Mouse (Mus musculus) neural tube, embryonic 15.5 days (tissue): ENCODE data around the gene Mcm6. TPM values are rescaled to one million over a fixed set of nuclear protein-coding genes. Genes with fewer than 3 reads are reported as not detected.

Experiments
- ATAC-seq: fragments of 200-750 bp; cut with Nextera tagmentation; 2 replicates; pipeline ENCODE4 v1.8.0; 2017; ENCODE audit warnings: mild to moderate bottlenecking, moderate TSS enrichment, moderate library complexity; ENCODE audit not compliant: low FRiP score
- H3K27ac ChIP-seq: fragments of 300-500 bp; sonication (generic); replicated peaks from 2 replicates; pipeline ENCODE4 v1.5.1; 2015; ENCODE audit warnings: mild to moderate bottlenecking, inconsistent platforms
- H3K27me3 ChIP-seq: fragments of 300-500 bp; sonication (generic); replicated peaks from 2 replicates; pipeline ENCODE4 v1.6.1; 2015; ENCODE audit warnings: inconsistent platforms
- H3K36me3 ChIP-seq: fragments of 300-500 bp; sonication (generic); 2 replicates; pipeline ENCODE4 v1.6.1; 2015; ENCODE audit warnings: inconsistent platforms
- H3K4me1 ChIP-seq: fragments of 300-500 bp; sonication (generic); 2 replicates; pipeline ENCODE4 v1.6.1; 2015; ENCODE audit warnings: inconsistent platforms
- H3K4me2 ChIP-seq: fragments of 300-500 bp; sonication (generic); 2 replicates; pipeline ENCODE4 v1.6.1; 2015; ENCODE audit warnings: inconsistent platforms, mild to moderate bottlenecking, moderate library complexity
- H3K4me3 ChIP-seq: fragments of 300-500 bp; sonication (generic); replicated peaks from 2 replicates; pipeline ENCODE4 v1.5.1; 2015; ENCODE audit warnings: mild to moderate bottlenecking, inconsistent platforms
- H3K9ac ChIP-seq: fragments of 300-500 bp; sonication (generic); replicated peaks from 2 replicates; pipeline ENCODE4 v1.6.1; 2015; ENCODE audit warnings: mild to moderate bottlenecking, inconsistent platforms
- H3K9me3 ChIP-seq: fragments of 300-500 bp; sonication (generic); replicated peaks from 2 replicates; pipeline ENCODE4 v1.6.1; 2016; ENCODE audit warnings: inconsistent platforms
- WGBS: fragments of 180-500 bp; shearing (Covaris S2); methylation state at CpG from one replicate; pipeline ENCODE4 v1.1.7; 2015; ENCODE audit warnings: mixed read lengths; 5-methylcytosine and 5-hydroxymethylcytosine counted together
- polyA plus RNA-seq: library from polyadenylated mRNA; unstranded; fragments of >200 nt; fragmentation: Nextera tagmentation; extraction: Ambion mirVana; gene quantifications from 2 replicates; pipeline ENCODE4 v1.2.1, GENCODE M21; 2015

Gene Mcm6
- 52.3 and 111 TPM in 2 replicates for polyA plus RNA-seq

DNA sequence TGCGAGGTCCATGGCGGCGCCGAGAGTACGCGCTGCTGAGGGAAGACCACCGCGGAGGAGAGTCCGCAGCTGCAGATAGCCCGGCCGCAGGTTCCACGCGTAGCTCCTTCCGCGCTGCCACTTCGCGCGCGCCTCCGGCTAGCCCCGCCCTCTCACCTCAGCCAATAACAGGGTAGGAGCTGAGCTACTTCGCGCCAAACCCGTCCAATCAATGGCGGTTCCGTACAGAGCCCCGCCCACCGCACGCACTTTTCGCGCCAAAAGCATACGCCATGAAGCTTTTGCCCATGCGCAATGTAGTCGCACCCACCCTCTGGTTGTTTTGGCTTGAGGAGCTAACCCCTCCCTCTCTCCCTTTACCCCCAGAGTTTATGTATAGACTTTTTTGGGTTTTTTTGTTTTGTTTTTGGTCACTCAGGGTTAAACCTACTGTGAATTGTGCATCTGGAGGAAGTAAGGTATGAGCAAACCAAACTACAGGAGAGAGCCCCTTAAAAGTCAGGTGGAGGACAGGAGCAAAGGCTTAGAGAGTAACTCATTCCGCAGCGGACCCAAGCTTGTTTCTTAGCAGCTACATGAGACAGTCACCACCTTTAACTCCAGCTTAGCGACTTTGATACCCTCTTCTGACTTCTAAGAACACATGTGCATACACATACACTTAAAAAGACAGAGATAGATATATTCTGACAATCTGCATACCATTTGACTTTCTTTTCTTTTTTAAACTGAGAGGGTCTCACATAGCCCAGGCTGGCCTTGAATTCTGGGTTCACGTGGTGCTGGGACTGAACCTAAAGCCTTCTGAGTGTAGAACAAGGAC, at the start of gene Mcm6:
Mcm6 (minus strand) TSS at position 111 of the 823 bp plus-strand sequence.
- Histone ChIP-seq H3K27me3 (no peaks in the 10 kb centered on the region), H3K9ac (peak within 1 kb of the TSS; percentile 73), H3K9me3 (no peaks in the 10 kb centered on the region), H3K4me1 (peaks cover 26% of the 10 kb centered on the region), H3K4me3 (peak within 1 kb of the TSS; percentile 91), H3K27ac (peak within 1 kb of the TSS; percentile 82), H3K4me2 (peak within 1 kb of the TSS; percentile 78), H3K36me3 (peaks cover 21% of the 10 kb centered on the region)
- peak; percentile 99 for ATAC-seq
- WGBS = 3% methylated on average over 38 of the region's 38 CpGs

GRCm38 (mm10) chr1:128406846-128407245, 47.4 kb upstream of the Mcm6 start:
- WGBS = 11% methylated on average over 1 of the region's 1 CpGs
- ATAC-seq = no peak
- no peaks in the 10 kb centered on the region for H3K9me3 ChIP-seq

DNA sequence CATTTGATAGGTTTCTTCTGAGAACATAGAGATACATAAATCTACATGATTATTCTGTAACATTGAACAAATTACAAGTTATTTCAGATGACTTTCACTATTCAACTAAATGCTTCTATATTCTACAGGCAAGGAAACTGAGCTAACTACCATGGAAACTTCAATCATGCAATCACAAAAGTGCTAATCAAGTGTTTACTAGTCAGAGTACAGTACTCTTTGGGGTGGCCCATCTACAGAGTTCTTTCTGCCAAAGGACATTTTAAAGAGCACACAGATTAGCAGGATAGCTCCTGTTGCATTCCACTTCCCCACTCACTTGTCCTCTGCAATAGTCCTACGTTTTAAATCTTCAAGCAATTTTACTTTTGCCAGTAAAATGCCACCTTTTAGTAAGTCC, 46.2 kb upstream of the Mcm6 start:
- H3K4me3 ChIP-seq = no peak overlapping the region
- no peak overlapping the region for H3K4me2 ChIP-seq
- H3K9ac ChIP-seq = no peak overlapping the region
- H3K9me3 ChIP-seq = no peaks in the 10 kb centered on the region
- H3K27ac ChIP-seq = no peak overlapping the region; the same call in 1 of the 2 replicates
- ATAC-seq = peak; percentile 53; the same call in 1 of the 2 replicates
- WGBS = 31% methylated on average over 1 of the region's 1 CpGs
- no peaks in the 10 kb centered on the region for H3K4me1 ChIP-seq
- H3K27me3 ChIP-seq = no peaks in the 10 kb centered on the region
- H3K36me3 ChIP-seq = peaks cover 4% of the 10 kb centered on the region; the same call in 1 of the 2 replicates

More at GRCm38 (mm10) chr1:128406846-128407245, 47.4 kb upstream of the Mcm6 start:
- H3K27ac ChIP-seq = no peak overlapping the region
- H3K4me1 ChIP-seq = no peaks in the 10 kb centered on the region
- H3K4me3 ChIP-seq = no peak overlapping the region
- H3K27me3 ChIP-seq = no peaks in the 10 kb centered on the region
- 0 out of 2 replicates have a peak, but pooled peaks cover 2% of the 10 kb centered on the region for H3K36me3 ChIP-seq
- H3K9ac ChIP-seq = no peak overlapping the region
- no peak overlapping the region for H3K4me2 ChIP-seq

GRCm38 (mm10) chr1:128405041-128405481, 45.6 kb upstream of the Mcm6 start:
- Histone ChIP-seq H3K4me2 (no peak overlapping the region), H3K9ac (no peak overlapping the region), H3K4me3 (no peak overlapping the region), H3K4me1 (no peaks in the 10 kb centered on the region), H3K27ac (peak overlapping the region; percentile 46), H3K27me3 (no peaks in the 10 kb centered on the region), H3K9me3 (no peaks in the 10 kb centered on the region), H3K36me3 (peaks cover 4% of the 10 kb centered on the region; the same call in 1 of the 2 replicates)
- ATAC-seq = peak; percentile 90
- WGBS = 11% methylated on average over 2 of the region's 2 CpGs

- ATAC-seq = no peak
- 5% methylated on average over 2 of the region's 2 CpGs for WGBS
- H3K9ac ChIP-seq = no peak overlapping the region
These were observed 41.5 kb upstream of the Mcm6 start for GRCm38 (mm10) chr1:128400926-128401325.

DNA sequence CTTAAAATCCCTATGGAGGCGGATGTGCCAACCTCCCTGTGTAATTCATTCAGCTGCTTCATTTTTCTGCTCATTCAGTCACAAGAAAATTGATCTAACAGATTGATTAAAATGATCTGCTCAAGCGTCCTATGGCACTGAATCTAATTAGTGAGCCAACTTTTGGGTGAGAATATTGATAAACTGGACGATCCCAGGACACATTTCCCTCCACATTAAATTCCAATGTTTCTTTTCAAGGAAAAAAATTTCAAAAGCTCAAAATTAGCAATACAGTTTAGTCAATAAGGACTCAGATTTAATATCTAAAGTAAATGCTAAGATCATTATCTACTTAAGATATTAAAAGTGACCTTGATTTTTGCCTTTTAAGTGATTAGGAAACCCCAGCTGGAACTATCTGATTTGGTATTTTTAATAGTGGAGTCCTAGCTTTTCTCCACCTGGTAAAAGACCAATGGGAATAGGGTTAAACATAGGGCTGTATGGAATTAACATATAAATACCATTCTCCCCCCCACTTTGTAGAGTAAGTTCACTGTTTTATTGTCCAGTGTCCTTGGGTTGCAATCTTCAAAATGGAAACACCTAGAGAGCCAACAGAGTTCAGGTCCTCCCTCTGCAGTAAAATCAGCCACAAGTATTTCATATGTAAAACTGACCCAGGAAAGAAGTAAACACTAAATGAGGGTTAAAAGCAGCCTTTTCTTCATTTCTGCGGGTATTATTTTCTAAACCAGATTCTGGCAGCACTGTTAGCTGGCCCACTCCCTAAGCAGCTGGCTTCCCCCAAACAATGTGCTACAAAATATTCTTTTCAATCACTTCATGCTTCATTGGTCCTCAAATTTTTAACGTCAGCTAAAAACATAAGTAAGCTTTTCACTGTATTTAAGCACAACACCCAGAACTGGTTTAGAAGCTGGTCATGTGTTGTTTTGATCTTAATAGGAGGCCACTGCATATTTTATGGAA, 40.8 kb upstream of the Mcm6 start:
- Histone ChIP-seq H3K27ac (no peak overlapping the region), H3K9ac (no peak overlapping the region), H3K36me3 (peaks cover 6% of the 10 kb centered on the region; the same call in 1 of the 2 replicates), H3K9me3 (no peaks in the 10 kb centered on the region), H3K4me1 (0 out of 2 replicates have a peak, but pooled peaks cover 2% of the 10 kb centered on the region), H3K4me3 (no peak overlapping the region), H3K27me3 (no peaks in the 10 kb centered on the region), H3K4me2 (no peak overlapping the region)
- whole genome bisulfite sequencing = 28% methylated on average over 5 of the region's 5 CpGs
- ATAC-seq = no peak

More at GRCm38 (mm10) chr1:128400926-128401325, 41.5 kb upstream of the Mcm6 start:
- H3K4me2 ChIP-seq = no peak overlapping the region
- peaks cover 6% of the 10 kb centered on the region; the same call in 1 of the 2 replicates for H3K36me3 ChIP-seq
- H3K27ac ChIP-seq = no peak overlapping the region
- 0 out of 2 replicates have a peak, but pooled peaks cover 2% of the 10 kb centered on the region for H3K4me1 ChIP-seq
- H3K27me3 ChIP-seq = no peaks in the 10 kb centered on the region
- no peak overlapping the region for H3K4me3 ChIP-seq
- no peaks in the 10 kb centered on the region for H3K9me3 ChIP-seq

DNA sequence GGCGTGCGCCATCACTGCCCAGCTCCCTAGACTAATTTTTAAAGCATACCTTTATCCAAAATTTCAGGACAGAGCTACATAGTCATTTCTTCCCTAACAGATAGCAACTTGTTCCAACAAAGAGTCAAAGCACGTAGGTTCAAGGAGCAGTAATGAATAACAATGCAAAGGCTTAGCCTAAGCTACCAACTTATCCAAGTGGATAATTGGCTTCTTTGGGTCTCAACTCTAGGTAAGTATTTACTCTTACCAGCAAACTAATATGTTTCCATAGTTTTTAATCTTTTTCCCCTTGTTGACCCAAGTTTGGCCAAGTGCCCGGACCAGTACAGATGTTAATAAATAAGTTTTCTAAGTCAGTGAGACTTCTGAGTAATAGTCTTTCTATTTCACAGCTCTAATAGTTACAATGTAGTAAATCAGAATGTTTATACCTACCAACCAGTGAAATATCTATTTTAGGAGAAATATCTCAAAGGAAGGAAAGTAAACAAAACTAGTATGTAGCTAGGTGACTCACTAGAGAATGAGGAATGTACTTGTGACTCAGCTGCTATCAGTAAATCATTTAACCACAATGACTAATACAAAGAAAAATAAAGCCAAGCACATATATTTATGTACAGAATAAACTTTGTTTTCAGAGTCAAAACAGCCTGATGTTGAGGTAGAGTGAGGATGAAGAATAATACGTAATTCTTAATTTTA, 39.4 kb upstream of the Mcm6 start:
- Histone ChIP-seq H3K4me2 (no peak overlapping the region), H3K4me1 (0 out of 2 replicates have a peak, but pooled peaks cover 2% of the 10 kb centered on the region), H3K27ac (no peak overlapping the region), H3K9me3 (no peaks in the 10 kb centered on the region), H3K4me3 (no peak overlapping the region), H3K9ac (no peak overlapping the region), H3K27me3 (no peaks in the 10 kb centered on the region), H3K36me3 (peaks cover 6% of the 10 kb centered on the region; the same call in 1 of the 2 replicates)
- WGBS = 96% methylated on average over 5 of the region's 5 CpGs
- ATAC-seq = no peak

DNA sequence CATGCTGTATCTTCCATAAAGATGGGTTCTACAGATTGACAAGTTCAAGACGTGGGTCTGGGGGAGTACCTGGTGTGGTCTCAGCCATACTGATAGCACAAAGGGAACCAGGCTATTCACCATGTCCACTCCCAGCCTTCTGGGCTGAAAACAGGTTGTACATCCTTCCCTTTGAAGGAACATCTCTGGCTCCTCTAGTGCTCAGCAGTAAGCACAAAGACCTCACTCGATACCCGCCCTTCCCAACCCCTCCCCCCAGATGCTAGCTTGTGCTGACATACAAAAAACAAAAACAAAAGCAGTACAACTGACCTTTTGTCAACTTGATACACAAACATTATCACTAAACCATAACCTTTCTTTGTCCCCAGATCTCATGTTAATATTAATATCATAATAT, 35.2 kb upstream of the Mcm6 start:
- Histone ChIP-seq H3K27me3 (no peaks in the 10 kb centered on the region), H3K9ac (no peak overlapping the region), H3K4me3 (no peak overlapping the region), H3K9me3 (no peaks in the 10 kb centered on the region), H3K4me2 (no peak overlapping the region), H3K36me3 (peaks cover 9% of the 10 kb centered on the region; the same call in 1 of the 2 replicates), H3K27ac (no peak overlapping the region), H3K4me1 (no peaks in the 10 kb centered on the region)
- no peak for ATAC-seq
- 94% methylated on average over 3 of the region's 3 CpGs for WGBS

DNA sequence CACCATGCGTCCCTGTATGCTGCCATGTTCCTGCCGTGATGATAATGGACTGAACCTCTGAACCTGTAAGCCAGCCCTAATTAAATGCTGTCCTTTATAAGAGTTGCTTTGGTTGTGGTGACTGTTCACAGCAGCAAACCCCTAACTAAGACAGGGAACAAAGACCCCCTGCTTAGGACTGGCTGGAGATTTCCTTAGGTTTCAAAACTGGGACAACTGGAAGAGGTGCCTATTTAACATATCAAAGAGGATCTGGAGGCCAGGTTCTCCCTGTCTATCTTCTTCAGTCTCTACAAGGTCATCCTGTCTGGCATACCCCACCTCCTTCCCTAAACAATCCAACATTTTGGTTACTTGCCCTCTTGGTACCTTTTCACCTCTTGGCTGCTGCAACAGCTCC, 32.9 kb upstream of the Mcm6 start:
- Histone ChIP-seq H3K27me3 (no peaks in the 10 kb centered on the region), H3K27ac (no peak overlapping the region), H3K4me3 (no peak overlapping the region), H3K36me3 (peaks cover 15% of the 10 kb centered on the region), H3K4me1 (no peaks in the 10 kb centered on the region), H3K9me3 (no peaks in the 10 kb centered on the region), H3K9ac (no peak overlapping the region), H3K4me2 (no peak overlapping the region)
- ATAC-seq = no peak
- 52% methylated on average over 2 of the region's 2 CpGs for WGBS

GRCm38 (mm10) chr1:128386487-128386886, 27.0 kb upstream of the Mcm6 start:
- ATAC-seq = no peak
- peaks cover 24% of the 10 kb centered on the region for H3K36me3 ChIP-seq

GRCm38 (mm10) chr1:128376841-128377240, 17.4 kb upstream of the Mcm6 start:
- Histone ChIP-seq H3K27ac (no peak overlapping the region), H3K4me2 (no peak overlapping the region), H3K36me3 (peaks cover 15% of the 10 kb centered on the region), H3K9ac (no peak overlapping the region), H3K9me3 (no peaks in the 10 kb centered on the region), H3K4me1 (no peaks in the 10 kb centered on the region), H3K27me3 (no peaks in the 10 kb centered on the region), H3K4me3 (no peak overlapping the region)
- no peak for ATAC-seq
- 80% methylated on average over 4 of the region's 4 CpGs for WGBS

More at GRCm38 (mm10) chr1:128386487-128386886, 27.0 kb upstream of the Mcm6 start:
- 95% methylated on average over 7 of the region's 7 CpGs for WGBS
- no peak overlapping the region for H3K27ac ChIP-seq
- H3K4me1 ChIP-seq = no peaks in the 10 kb centered on the region
- H3K9me3 ChIP-seq = no peaks in the 10 kb centered on the region
- no peak overlapping the region for H3K9ac ChIP-seq
- no peaks in the 10 kb centered on the region for H3K27me3 ChIP-seq
- H3K4me3 ChIP-seq = no peak overlapping the region
- no peak overlapping the region for H3K4me2 ChIP-seq
